Mouse (Mus musculus): ENCODE results near the gene Abcg5. TPM values are rescaled to one million over a fixed set of nuclear protein-coding genes. Genes with fewer than 3 reads are reported as not detected.

Abcg5 gene
- polyA plus RNA-seq, 1 experiment from 2014 or later, result 1.8 TPM

DNA sequence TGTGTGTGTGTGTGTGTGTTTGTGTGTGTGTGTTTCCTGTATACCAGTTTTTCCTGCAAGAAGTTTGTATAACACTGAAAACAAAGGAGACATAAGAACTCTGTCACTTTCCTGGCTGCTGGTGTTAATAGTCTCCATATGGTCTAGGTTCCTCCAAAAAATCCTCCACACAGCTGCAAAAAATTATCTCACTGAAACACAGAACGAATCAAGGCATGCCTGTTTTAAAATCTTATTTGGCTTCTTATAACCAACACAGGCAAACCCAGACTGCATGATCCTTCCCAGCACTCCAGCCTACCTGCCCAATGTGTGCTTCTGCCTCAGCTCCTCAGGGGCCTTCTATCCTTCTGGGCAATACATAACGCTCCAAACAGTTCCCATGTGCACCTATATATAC is 59.9 kb downstream of the Abcg5 start:
- Histone ChIP-seq H3K27ac (ENCODE audit: low read length) (peak overlapping the region; percentile 77), H3K9ac (replicated peaks; ENCODE audit: low read depth, low read length) (no peak overlapping the region), H3K36me3 (ENCODE audit: control insufficient read depth, insufficient read depth, low read length) (no peaks in the 10 kb centered on the region), H3K9me3 (ENCODE audit: control insufficient read depth, low read depth, low read length) (no peaks in the 10 kb centered on the region), H3K4me3 (ENCODE audit: low read depth, low read length) (no peak overlapping the region), H3K4me2 (replicated peaks; ENCODE audit: low read depth, low read length) (no peak overlapping the region), H3K4me1 (ENCODE audit: control insufficient read depth, insufficient read depth, low read length) (peaks cover 7% of the 10 kb centered on the region; the same call in 1 of the 2 replicates), H3K27me3 (ENCODE audit: control insufficient read depth, insufficient read depth, low read length) (no peaks in the 10 kb centered on the region)
- ATAC-seq (ENCODE audit: insufficient number of reproducible peaks, insufficient read depth, low FRiP score, low read depth), result no peak
- WGBS, result 50% methylated on average over 2 of the region's 2 CpGs

GRCm38 (mm10) chr17:84622028-84622427 is 60.8 kb downstream of the Abcg5 start:
- Histone ChIP-seq H3K4me2 (replicated peaks; ENCODE audit: low read depth, low read length) (no peak overlapping the region), H3K4me3 (ENCODE audit: low read depth, low read length) (no peak overlapping the region), H3K4me1 (ENCODE audit: control insufficient read depth, insufficient read depth, low read length) (peaks cover 7% of the 10 kb centered on the region; the same call in 1 of the 2 replicates), H3K27me3 (ENCODE audit: control insufficient read depth, insufficient read depth, low read length) (no peaks in the 10 kb centered on the region), H3K9ac (replicated peaks; ENCODE audit: low read depth, low read length) (no peak overlapping the region), H3K36me3 (ENCODE audit: control insufficient read depth, insufficient read depth, low read length) (no peaks in the 10 kb centered on the region), H3K27ac (ENCODE audit: low read length) (0 out of 2 replicates have a peak overlapping the region, but pooled peaks have one; percentile 27), H3K9me3 (ENCODE audit: control insufficient read depth, low read depth, low read length) (no peaks in the 10 kb centered on the region)
- WGBS, result 81% methylated on average over 4 of the region's 4 CpGs
- ATAC-seq (ENCODE audit: insufficient number of reproducible peaks, insufficient read depth, low FRiP score, low read depth), result no peak

DNA sequence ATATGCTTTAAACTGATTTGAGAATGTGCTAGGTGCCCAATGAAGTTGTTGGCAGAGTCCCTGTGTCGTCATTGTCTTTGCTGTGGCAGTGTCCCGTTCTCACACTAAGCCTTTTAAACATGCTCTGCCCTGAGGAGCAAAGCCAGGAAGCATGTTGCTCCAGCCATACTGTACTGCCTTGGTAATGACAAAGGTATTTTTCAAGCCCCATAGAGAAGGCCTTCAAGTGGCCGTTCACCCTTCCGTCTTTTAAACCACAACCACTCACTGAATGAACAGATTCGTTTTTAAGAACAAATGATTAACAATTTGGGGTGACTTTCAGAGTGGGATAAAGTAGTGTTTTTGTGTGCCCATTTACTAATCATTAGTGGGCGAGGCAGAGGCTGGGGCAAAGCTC is 61.6 kb downstream of the Abcg5 start:
- Histone ChIP-seq H3K4me3 (ENCODE audit: low read depth, low read length) (no peak overlapping the region), H3K4me1 (ENCODE audit: control insufficient read depth, insufficient read depth, low read length) (peaks cover 4% of the 10 kb centered on the region; the same call in 1 of the 2 replicates), H3K4me2 (replicated peaks; ENCODE audit: low read depth, low read length) (no peak overlapping the region), H3K9me3 (ENCODE audit: control insufficient read depth, low read depth, low read length) (no peaks in the 10 kb centered on the region), H3K9ac (replicated peaks; ENCODE audit: low read depth, low read length) (no peak overlapping the region), H3K27ac (ENCODE audit: low read length) (no peak overlapping the region), H3K36me3 (ENCODE audit: control insufficient read depth, insufficient read depth, low read length) (no peaks in the 10 kb centered on the region), H3K27me3 (ENCODE audit: control insufficient read depth, insufficient read depth, low read length) (no peaks in the 10 kb centered on the region)
- ATAC-seq (ENCODE audit: insufficient number of reproducible peaks, insufficient read depth, low FRiP score, low read depth), result no peak
- 89% methylated on average over 6 of the region's 6 CpGs for WGBS

GRCm38 (mm10) chr17:84620610-84621009 is 62.2 kb downstream of the Abcg5 start:
- Histone ChIP-seq H3K9ac (replicated peaks; ENCODE audit: low read depth, low read length) (no peak overlapping the region), H3K36me3 (ENCODE audit: control insufficient read depth, insufficient read depth, low read length) (no peaks in the 10 kb centered on the region), H3K27me3 (ENCODE audit: control insufficient read depth, insufficient read depth, low read length) (no peaks in the 10 kb centered on the region), H3K4me2 (replicated peaks; ENCODE audit: low read depth, low read length) (no peak overlapping the region), H3K9me3 (ENCODE audit: control insufficient read depth, low read depth, low read length) (no peaks in the 10 kb centered on the region), H3K4me3 (ENCODE audit: low read depth, low read length) (no peak overlapping the region), H3K4me1 (ENCODE audit: control insufficient read depth, insufficient read depth, low read length) (peaks cover 4% of the 10 kb centered on the region; the same call in 1 of the 2 replicates), H3K27ac (ENCODE audit: low read length) (peak overlapping the region; percentile 34; the same call in 1 of the 2 replicates)
- 88% methylated on average over 6 of the region's 6 CpGs for WGBS
- ATAC-seq (ENCODE audit: insufficient number of reproducible peaks, insufficient read depth, low FRiP score, low read depth), result no peak

DNA sequence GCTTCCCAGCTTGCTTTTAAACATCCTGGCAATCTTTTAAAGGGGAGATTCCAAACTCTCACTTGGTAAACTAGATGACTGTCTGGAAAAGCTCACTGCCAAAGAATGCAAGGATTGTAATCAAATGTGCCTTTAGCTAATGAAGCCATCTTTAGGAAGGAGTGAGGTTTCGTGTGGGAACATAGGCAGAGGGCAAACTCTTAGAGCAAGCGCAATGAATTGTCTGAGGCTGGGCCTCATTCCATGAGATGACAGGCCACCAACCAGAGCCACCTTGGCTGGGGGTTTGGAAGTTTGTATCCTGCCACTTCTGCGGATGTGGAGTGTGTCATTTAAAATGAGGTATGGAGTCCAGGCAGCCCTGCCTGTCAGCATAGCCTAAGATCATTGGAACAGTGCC is 62.7 kb downstream of the Abcg5 start:
- Histone ChIP-seq H3K4me3 (ENCODE audit: low read depth, low read length) (no peak overlapping the region), H3K36me3 (ENCODE audit: control insufficient read depth, insufficient read depth, low read length) (no peaks in the 10 kb centered on the region), H3K4me2 (replicated peaks; ENCODE audit: low read depth, low read length) (no peak overlapping the region), H3K27ac (ENCODE audit: low read length) (peak overlapping the region; percentile 34; the same call in 1 of the 2 replicates), H3K9ac (replicated peaks; ENCODE audit: low read depth, low read length) (no peak overlapping the region), H3K27me3 (ENCODE audit: control insufficient read depth, insufficient read depth, low read length) (no peaks in the 10 kb centered on the region), H3K4me1 (ENCODE audit: control insufficient read depth, insufficient read depth, low read length) (peaks cover 4% of the 10 kb centered on the region; the same call in 1 of the 2 replicates), H3K9me3 (ENCODE audit: control insufficient read depth, low read depth, low read length) (no peaks in the 10 kb centered on the region)
- ATAC-seq (ENCODE audit: insufficient number of reproducible peaks, insufficient read depth, low FRiP score, low read depth), result no peak
- WGBS, result 59% methylated on average over 3 of the region's 3 CpGs

DNA sequence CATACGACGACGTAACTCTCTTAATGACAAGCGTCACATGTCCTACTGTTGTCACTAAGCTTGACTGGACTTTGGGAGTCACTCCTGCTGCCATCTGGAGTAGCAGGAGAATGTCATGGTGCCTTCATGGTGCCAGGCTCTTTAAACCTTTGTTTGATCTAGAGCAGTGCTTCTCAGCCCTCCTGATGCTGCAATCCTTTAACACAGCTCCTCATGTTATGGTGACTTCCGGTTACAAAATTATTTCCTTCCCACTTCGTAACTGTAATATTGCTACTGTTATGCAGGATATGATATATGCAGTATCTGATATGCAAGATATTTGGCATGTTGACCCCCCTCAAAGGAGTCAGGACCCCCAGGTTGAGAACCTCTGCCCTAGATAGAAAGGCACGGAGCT is 63.7 kb downstream of the Abcg5 start:
- Histone ChIP-seq H3K4me2 (replicated peaks; ENCODE audit: low read depth, low read length) (no peak overlapping the region), H3K27me3 (ENCODE audit: control insufficient read depth, insufficient read depth, low read length) (no peaks in the 10 kb centered on the region), H3K9ac (replicated peaks; ENCODE audit: low read depth, low read length) (no peak overlapping the region), H3K36me3 (ENCODE audit: control insufficient read depth, insufficient read depth, low read length) (no peaks in the 10 kb centered on the region; the same call in 1 of the 2 replicates), H3K9me3 (ENCODE audit: control insufficient read depth, low read depth, low read length) (no peaks in the 10 kb centered on the region), H3K27ac (ENCODE audit: low read length) (peak overlapping the region; percentile 34; the same call in 1 of the 2 replicates), H3K4me1 (ENCODE audit: control insufficient read depth, insufficient read depth, low read length) (peaks cover 4% of the 10 kb centered on the region; the same call in 1 of the 2 replicates), H3K4me3 (ENCODE audit: low read depth, low read length) (no peak overlapping the region)
- 86% methylated on average over 7 of the region's 7 CpGs for WGBS
- no peak for ATAC-seq (ENCODE audit: insufficient number of reproducible peaks, insufficient read depth, low FRiP score, low read depth)

- no peaks in the 10 kb centered on the region for H3K27me3 ChIP-seq (ENCODE audit: control insufficient read depth, insufficient read depth, low read length)
- ATAC-seq (ENCODE audit: insufficient number of reproducible peaks, insufficient read depth, low FRiP score, low read depth), result no peak
- H3K36me3 ChIP-seq (ENCODE audit: control insufficient read depth, insufficient read depth, low read length), result peaks cover 6% of the 10 kb centered on the region
- H3K4me2 ChIP-seq (replicated peaks; ENCODE audit: low read depth, low read length), result no peak overlapping the region
- no peak overlapping the region for H3K27ac ChIP-seq (ENCODE audit: low read length)
- peaks cover 4% of the 10 kb centered on the region; the same call in 1 of the 2 replicates for H3K4me1 ChIP-seq (ENCODE audit: control insufficient read depth, insufficient read depth, low read length)
- no peak overlapping the region for H3K9ac ChIP-seq (replicated peaks; ENCODE audit: low read depth, low read length)
- H3K4me3 ChIP-seq (ENCODE audit: low read depth, low read length), result no peak overlapping the region
- no peaks in the 10 kb centered on the region for H3K9me3 ChIP-seq (ENCODE audit: control insufficient read depth, low read depth, low read length)
- WGBS, result 94% methylated on average over 6 of the region's 6 CpGs
These were observed 64.9 kb downstream of the Abcg5 start for GRCm38 (mm10) chr17:84617953-84618352.

DNA sequence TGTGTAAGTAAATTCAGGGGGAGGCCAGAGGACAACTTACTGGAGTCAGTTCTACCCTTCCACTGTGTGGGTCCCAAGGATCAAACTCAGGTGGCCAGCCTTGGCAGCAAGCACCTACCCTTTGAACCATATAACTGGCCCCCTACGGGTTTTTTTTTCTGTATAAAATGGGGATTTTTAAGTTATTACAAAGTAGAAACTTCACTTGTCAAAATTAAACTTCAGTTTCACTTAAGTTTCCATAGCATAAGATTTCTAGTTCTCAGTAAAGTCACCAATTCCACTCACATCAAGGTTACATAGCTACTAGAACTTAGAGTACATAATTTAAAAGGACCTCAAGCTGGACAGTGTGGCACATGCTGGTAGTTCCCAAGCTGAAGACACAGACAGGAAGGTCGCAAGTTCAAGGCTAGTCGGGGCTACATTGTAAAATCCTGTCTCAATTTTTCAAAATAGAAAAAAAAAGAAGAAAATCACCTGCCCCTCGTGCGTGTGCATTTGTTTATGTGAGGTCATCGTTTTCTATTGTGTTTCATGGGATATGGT is 66.2 kb downstream of the Abcg5 start:
- no peaks in the 10 kb centered on the region for H3K9me3 ChIP-seq (ENCODE audit: control insufficient read depth, low read depth, low read length)
- H3K4me2 ChIP-seq (replicated peaks; ENCODE audit: low read depth, low read length), result no peak overlapping the region
- H3K4me3 ChIP-seq (ENCODE audit: low read depth, low read length), result no peak overlapping the region
- H3K36me3 ChIP-seq (ENCODE audit: control insufficient read depth, insufficient read depth, low read length), result peaks cover 12% of the 10 kb centered on the region
- no peaks in the 10 kb centered on the region for H3K27me3 ChIP-seq (ENCODE audit: control insufficient read depth, insufficient read depth, low read length)
- H3K9ac ChIP-seq (replicated peaks; ENCODE audit: low read depth, low read length), result no peak overlapping the region
- peaks cover 4% of the 10 kb centered on the region; the same call in 1 of the 2 replicates for H3K4me1 ChIP-seq (ENCODE audit: control insufficient read depth, insufficient read depth, low read length)
- no peak for ATAC-seq (ENCODE audit: insufficient number of reproducible peaks, insufficient read depth, low FRiP score, low read depth)
- 87% methylated on average over 6 of the region's 6 CpGs for WGBS
- H3K27ac ChIP-seq (ENCODE audit: low read length), result no peak overlapping the region

- Histone ChIP-seq H3K4me3 (ENCODE audit: low read depth, low read length) (no peak overlapping the region), H3K4me1 (ENCODE audit: control insufficient read depth, insufficient read depth, low read length) (peaks cover 4% of the 10 kb centered on the region; the same call in 1 of the 2 replicates), H3K27me3 (ENCODE audit: control insufficient read depth, insufficient read depth, low read length) (no peaks in the 10 kb centered on the region), H3K9me3 (ENCODE audit: control insufficient read depth, low read depth, low read length) (no peaks in the 10 kb centered on the region), H3K9ac (replicated peaks; ENCODE audit: low read depth, low read length) (no peak overlapping the region), H3K36me3 (ENCODE audit: control insufficient read depth, insufficient read depth, low read length) (peaks cover 16% of the 10 kb centered on the region), H3K27ac (ENCODE audit: low read length) (no peak overlapping the region), H3K4me2 (replicated peaks; ENCODE audit: low read depth, low read length) (no peak overlapping the region)
- WGBS, result 81% methylated on average over 11 of the region's 11 CpGs
- ATAC-seq (ENCODE audit: insufficient number of reproducible peaks, insufficient read depth, low FRiP score, low read depth), result no peak
These were observed 67.0 kb downstream of the Abcg5 start for GRCm38 (mm10) chr17:84615811-84616210.
